Comparison of ENCODE assay signal across 8 mouse cellular contexts in the genomic region with DNA sequence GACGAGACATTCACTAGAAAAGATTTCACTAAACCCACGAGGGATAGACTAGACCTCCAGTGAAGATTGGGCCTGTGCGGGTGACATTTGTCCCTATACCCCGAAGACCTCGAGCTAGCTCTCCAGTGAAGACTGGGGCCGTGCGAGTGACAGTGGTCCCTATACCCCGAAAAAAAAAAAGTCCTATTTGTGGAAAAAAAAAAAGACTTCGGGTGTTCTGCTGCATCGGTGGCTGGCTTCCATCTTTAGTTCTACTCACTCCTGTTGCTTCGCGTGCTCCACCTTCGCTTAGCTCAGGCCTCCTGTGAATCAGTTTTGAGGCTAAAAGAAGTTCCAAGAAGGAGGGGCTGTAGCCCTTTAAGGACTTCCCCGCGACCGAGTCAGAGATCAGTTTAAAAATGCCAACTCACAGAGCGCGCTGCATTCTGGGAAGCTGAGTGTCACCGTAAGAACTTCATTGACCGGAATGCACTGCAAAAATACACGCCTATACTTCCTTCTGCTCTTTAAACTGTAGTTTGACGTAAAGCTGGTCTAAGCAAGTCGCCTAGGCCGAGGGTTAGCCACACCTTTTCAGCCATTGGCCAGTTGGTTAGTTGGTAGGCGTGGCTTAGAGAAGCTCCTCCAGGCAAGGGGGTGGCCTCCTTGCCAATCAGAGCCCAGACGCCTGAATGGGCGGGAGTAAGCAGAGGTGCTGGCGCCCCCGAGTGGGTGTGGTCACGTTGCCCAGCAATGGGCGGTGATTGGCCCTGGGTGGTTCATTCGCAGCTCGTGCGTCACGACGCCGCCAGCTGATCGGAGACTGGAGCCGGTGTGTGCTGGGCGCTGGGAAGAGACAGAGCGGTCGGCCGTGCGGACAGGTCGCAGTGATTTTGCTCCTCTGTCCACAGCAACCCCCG. TPM values are rescaled to one million over a fixed set of nuclear protein-coding genes. Genes with fewer than 3 reads are reported as not detected.
DNase-seq lines count a peak whose midpoint lies in the region; ATAC-seq and TF ChIP-seq lines count a peak whose summit lies in the region.

TSS of gene Tlcd2 (plus strand) at position 872 of the 899 bp plus-strand sequence.

- peak; percentile 91 for ATAC-seq in heart, embryonic 11.5 days (replicated peaks; ENCODE audit: insufficient number of reproducible peaks, low FRiP score, low TSS enrichment)
- ATAC-seq in kidney, embryonic 16.5 days (ENCODE audit: low FRiP score, low TSS enrichment), result peak; percentile 92

- peaks cover 30% of the 10 kb centered on the region for H3K36me3 ChIP-seq in C2C12 (ENCODE audit: control insufficient read depth, insufficient read depth)
- peaks cover 36% of the 10 kb centered on the region for H3K36me3 ChIP-seq in erythroblast, embryonic 14.5 days (ENCODE audit: control insufficient read depth)
- H3K36me3 ChIP-seq in heart, embryonic 11.5 days (ENCODE audit: control insufficient read depth, insufficient read depth, low read length), result peaks cover 8% of the 10 kb centered on the region
- peaks cover 10% of the 10 kb centered on the region for H3K36me3 ChIP-seq in kidney, embryonic 16.5 days (ENCODE audit: insufficient read depth, low read length)
- H3K36me3 ChIP-seq in liver, adult 2 months (ENCODE audit: control insufficient read depth, insufficient read depth, low read length), result peaks cover 25% of the 10 kb centered on the region
- peaks cover 26% of the 10 kb centered on the region for H3K36me3 ChIP-seq in myocyte (ENCODE audit: control insufficient read depth, insufficient read depth)
- no peaks in the 10 kb centered on the region for H3K36me3 ChIP-seq in splenic B cell, adult 2 months (ENCODE audit: control insufficient read depth, insufficient read depth, low read length, poor library complexity, severe bottlenecking)

- no peak for TF ChIP-seq CTCF in C2C12 (IDR thresholded peaks at IDR 0.05; ENCODE audit: control insufficient read depth, insufficient read depth, insufficient read length)
- no peak for TF ChIP-seq CTCF in brain, embryonic 14.5 days (IDR thresholded peaks at IDR 0.05; ENCODE audit: borderline replicate concordance, extremely low read depth, insufficient read depth, insufficient read length)
- TF ChIP-seq CTCF in liver, adult 2 months (IDR thresholded peaks at IDR 0.05; ENCODE audit: low read depth, low read length), result no peak

- WGBS in heart, embryonic 11.5 days (ENCODE audit: insufficient replicate concordance), result under 1% methylated on average over 46 of the region's 46 CpGs
- under 1% methylated on average over 46 of the region's 46 CpGs for WGBS in kidney, embryonic 16.5 days
- WGBS in liver, adult 2 months, result under 1% methylated on average over 46 of the region's 46 CpGs

- peak; percentile 100 for DNase-seq in brain, embryonic 14.5 days (ENCODE audit: low read depth)
- DNase-seq in liver, adult 2 months (ENCODE audit: extremely low read depth, low read depth, low spot score), result peak; percentile 100
- DNase-seq in splenic B cell, adult 2 months (ENCODE audit: low read depth, low spot score), result peak; percentile 100

- H3K4me3 ChIP-seq in C2C12 (ENCODE audit: insufficient read depth, poor library complexity, severe bottlenecking), result peak within 1 kb of the TSS; percentile 99
- H3K4me3 ChIP-seq in erythroblast, embryonic 14.5 days (replicated peaks), result peak within 1 kb of the TSS; percentile 74
- peak within 1 kb of the TSS; percentile 92 for H3K4me3 ChIP-seq in heart, embryonic 11.5 days (ENCODE audit: low read depth, low read length)
- H3K4me3 ChIP-seq in kidney, embryonic 16.5 days (ENCODE audit: low read length), result peak within 1 kb of the TSS; percentile 79
- H3K4me3 ChIP-seq in liver, adult 2 months (ENCODE audit: insufficient read depth, low read depth, low read length), result peak within 1 kb of the TSS; percentile 91
- peak within 1 kb of the TSS; percentile 98 for H3K4me3 ChIP-seq in myocyte

- peak within 1 kb of the TSS; percentile 88 for H3K9ac ChIP-seq in heart, embryonic 11.5 days (ENCODE audit: low read depth, low read length)
- H3K9ac ChIP-seq in kidney, embryonic 16.5 days (replicated peaks; ENCODE audit: low read length), result peak within 1 kb of the TSS; percentile 74
- peak within 1 kb of the TSS; percentile 87 for H3K9ac ChIP-seq in liver, adult 2 months (ENCODE audit: low read depth, low read length)

- TF ChIP-seq POLR2A in brain, embryonic 14.5 days (IDR thresholded peaks at IDR 0.05; ENCODE audit: borderline replicate concordance, extremely low read depth, insufficient read depth, insufficient read length, poor library complexity, severe bottlenecking), result peak; percentile 55; the same call in 1 of the 2 replicates
- TF ChIP-seq POLR2A in liver, adult 2 months (IDR thresholded peaks at IDR 0.05; ENCODE audit: extremely low read depth, insufficient read depth, low read length), result peak; percentile 99
- TF ChIP-seq POLR2A in myocyte (IDR thresholded peaks at IDR 0.05; ENCODE audit: insufficient read length, low read depth), result peak; percentile 100

- H3K4me1 ChIP-seq in erythroblast, embryonic 14.5 days (ENCODE audit: control insufficient read depth), result peaks cover 86% of the 10 kb centered on the region
- peaks cover 18% of the 10 kb centered on the region for H3K4me1 ChIP-seq in heart, embryonic 11.5 days (ENCODE audit: control insufficient read depth, insufficient read depth, low read length)
- H3K4me1 ChIP-seq in kidney, embryonic 16.5 days (ENCODE audit: insufficient read depth, low read length), result peaks cover 33% of the 10 kb centered on the region
- peaks cover 38% of the 10 kb centered on the region for H3K4me1 ChIP-seq in liver, adult 2 months (ENCODE audit: control insufficient read depth, insufficient read depth, low read length)

- H3K27me3 ChIP-seq in C2C12 (ENCODE audit: control insufficient read depth, insufficient read depth, insufficient read length), result no peaks in the 10 kb centered on the region
- no peaks in the 10 kb centered on the region for H3K27me3 ChIP-seq in erythroblast, embryonic 14.5 days (ENCODE audit: control insufficient read depth)
- H3K27me3 ChIP-seq in heart, embryonic 11.5 days (ENCODE audit: control insufficient read depth, insufficient read depth, low read length), result no peaks in the 10 kb centered on the region
- no peaks in the 10 kb centered on the region for H3K27me3 ChIP-seq in kidney, embryonic 16.5 days (ENCODE audit: insufficient read depth, low read length)
- H3K27me3 ChIP-seq in liver, adult 2 months (ENCODE audit: control insufficient read depth, insufficient read depth, low read length), result no peaks in the 10 kb centered on the region
- H3K27me3 ChIP-seq in myocyte (ENCODE audit: control insufficient read depth, insufficient read depth, insufficient read length), result no peaks in the 10 kb centered on the region
- H3K27me3 ChIP-seq in splenic B cell, adult 2 months (ENCODE audit: control insufficient read depth, insufficient read depth, low read length, poor library complexity, severe bottlenecking), result no peaks in the 10 kb centered on the region

- H3K9me3 ChIP-seq in erythroblast, embryonic 14.5 days (ENCODE audit: control insufficient read depth, low read length), result no peaks in the 10 kb centered on the region; the same call in none of the 2 replicates
- no peaks in the 10 kb centered on the region for H3K9me3 ChIP-seq in heart, embryonic 11.5 days (replicated peaks; ENCODE audit: control insufficient read depth, low read length)
- H3K9me3 ChIP-seq in kidney, embryonic 16.5 days (ENCODE audit: low read length), result no peaks in the 10 kb centered on the region

- H3K79me3 ChIP-seq in C2C12 (ENCODE audit: low read depth), result peaks cover 29% of the 10 kb centered on the region

- peaks cover 39% of the 10 kb centered on the region for H3K79me2 ChIP-seq in C2C12 (ENCODE audit: control insufficient read depth, insufficient read depth)
- peaks cover 4% of the 10 kb centered on the region; the same call in 1 of the 2 replicates for H3K79me2 ChIP-seq in liver, adult 2 months (ENCODE audit: control insufficient read depth, insufficient read depth, low read length)
- peaks cover 37% of the 10 kb centered on the region for H3K79me2 ChIP-seq in myocyte (ENCODE audit: control insufficient read depth, insufficient read depth)

- H3K4me2 ChIP-seq in heart, embryonic 11.5 days, result peak within 1 kb of the TSS; percentile 81
- peak within 1 kb of the TSS; percentile 94 for H3K4me2 ChIP-seq in kidney, embryonic 16.5 days (replicated peaks; ENCODE audit: low read depth, low read length)
- peak within 1 kb of the TSS; percentile 99 for H3K4me2 ChIP-seq in myocyte (ENCODE audit: low read depth)

- peak within 1 kb of the TSS; percentile 97 for H3K27ac ChIP-seq in heart, embryonic 11.5 days (ENCODE audit: low read depth, low read length)
- peak within 1 kb of the TSS; percentile 99 for H3K27ac ChIP-seq in kidney, embryonic 16.5 days (ENCODE audit: low read length)
- peak within 1 kb of the TSS; percentile 97 for H3K27ac ChIP-seq in liver, adult 2 months (replicated peaks; ENCODE audit: insufficient read depth, low read depth, low read length)

- H3ac ChIP-seq in C2C12 (ENCODE audit: control insufficient read depth, insufficient read length, low read depth), result peak within 1 kb of the TSS; percentile 82
- H3ac ChIP-seq in myocyte (ENCODE audit: control insufficient read depth, insufficient read length), result peak within 1 kb of the TSS; percentile 36

TF ChIP-seq in C2C12, 6 proteins besides CTCF, POLR2A, EP300 and RAD21 (continues in another document):
- TF ChIP-seq MYOD1 (IDR thresholded peaks at IDR 0.05; ENCODE audit: control insufficient read depth, insufficient read length, low read depth) (no peak), CEBPB (IDR thresholded peaks at IDR 0.05; ENCODE audit: low read depth) (no peak), FOSL1 (IDR thresholded peaks at IDR 0.05; ENCODE audit: insufficient read depth, low read length, poor library complexity, severe bottlenecking) (no peak), MAX (IDR thresholded peaks at IDR 0.05) (peak; percentile 14), MYOG (IDR thresholded peaks at IDR 0.05; ENCODE audit: control insufficient read depth, extremely low read depth, insufficient read length) (no peak)

TF ChIP-seq in myocyte, 11 proteins besides CTCF, POLR2A, EP300 and RAD21 (continues in another document):
- TF ChIP-seq MYOG (IDR thresholded peaks at IDR 0.05; ENCODE audit: control insufficient read depth in 1 of 3, insufficient read depth in 1 of 3, insufficient read length in 2 of 3, low read depth in 2 of 3) (peak in 2 of 3 experiments; percentile 43 to 79), SRF (IDR thresholded peaks at IDR 0.05; ENCODE audit: control insufficient read depth, insufficient read length, low read depth) (peak; percentile 50), E2F4 (IDR thresholded peaks at IDR 0.05; ENCODE audit: insufficient read depth) (peak; percentile 57)

RNA-seq across cellular contexts. Expression of gene Tlcd2, which starts in this region (rescaled TPM):
- 1.5 TPM for polyA plus RNA-seq in C2C12 (2012; fragmentation: generic; extraction: Trizol)
- 1.5 and 1.6 TPM in 2 replicates for polyA plus RNA-seq in brain, embryonic 14.5 days (2012; rRNA removed)
- polyA plus RNA-seq in erythroblast, embryonic 14.5 days (2012), result 0.15 and 0.41 TPM in 2 replicates
- polyA plus RNA-seq in heart, embryonic 11.5 days (2014; fragmentation: Nextera tagmentation; extraction: Ambion mirVana), result 14.4 and 16.1 TPM in 2 replicates
- polyA plus RNA-seq in kidney, embryonic 16.5 days (2015; fragmentation: Nextera tagmentation; extraction: Ambion mirVana), result 26.8 and 27.1 TPM in 2 replicates
- total RNA-seq in liver, adult 2 months (2014; rRNA removed), result 121 and 238 TPM in 2 replicates
- polyA plus RNA-seq in liver, adult 2 months (2012; rRNA removed), result 237 and 265 TPM in 2 replicates
- 2.9 TPM for polyA plus RNA-seq in myocyte (2012; fragmentation: generic; extraction: Trizol)

Comparison
In these comparisons a context has a peak if more than half of its experiments do, and no peak if none do; other contexts are left out.
1. Peak in every context shown above with its lines: DNase-seq, ATAC-seq, H3K4me3 ChIP-seq and H3K27ac ChIP-seq.